Mouse (Mus musculus) kidney, embryonic 14.5 days (tissue): ENCODE data around the gene Pex19. TPM values are rescaled to one million over a fixed set of nuclear protein-coding genes. Genes with fewer than 3 reads are reported as not detected.

ENCODE experiments used
- ATAC-seq: fragments of 200-750 bp; cut with Nextera tagmentation; 2 replicates; pipeline ENCODE4 v1.8.0; 2017; ENCODE audit warnings: moderate number of reproducible peaks, mild to moderate bottlenecking, moderate TSS enrichment, moderate library complexity; ENCODE audit not compliant: low FRiP score, low TSS enrichment
- H3K27ac ChIP-seq: fragments of 300-500 bp; sonication (generic); 2 replicates; pipeline ENCODE4 v1.5.1; 2014; ENCODE audit warnings: low read depth, mild to moderate bottlenecking, low read length, moderate library complexity, mixed read lengths
- H3K27me3 ChIP-seq: fragments of 300-500 bp; sonication (generic); 2 replicates; pipeline ENCODE4 v1.6.1; 2014; ENCODE audit warnings: mild to moderate bottlenecking, low read length; ENCODE audit not compliant: control insufficient read depth, insufficient read depth
- H3K36me3 ChIP-seq: fragments of 300-500 bp; sonication (generic); 2 replicates; pipeline ENCODE4 v1.6.1; 2014; ENCODE audit warnings: low read length, mixed read lengths; ENCODE audit not compliant: control insufficient read depth, insufficient read depth
- H3K4me1 ChIP-seq: fragments of 300-500 bp; sonication (generic); 2 replicates; pipeline ENCODE4 v1.6.1; 2014; ENCODE audit warnings: low read length, mixed read lengths; ENCODE audit not compliant: control insufficient read depth, insufficient read depth
- H3K4me2 ChIP-seq: fragments of 300-500 bp; sonication (generic); replicated peaks from 2 replicates; pipeline ENCODE4 v1.6.1; 2014; ENCODE audit warnings: low read depth, mild to moderate bottlenecking, low read length
- H3K4me3 ChIP-seq: fragments of 300-500 bp; sonication (generic); 2 replicates; pipeline ENCODE4 v1.5.1; 2014; ENCODE audit warnings: mild to moderate bottlenecking, low read length
- H3K9ac ChIP-seq: fragments of 300-500 bp; sonication (generic); 2 replicates; pipeline ENCODE4 v1.6.1; 2014; ENCODE audit warnings: low read depth, mild to moderate bottlenecking, low read length, moderate library complexity
- H3K9me3 ChIP-seq: fragments of 300-500 bp; sonication (generic); 2 replicates; pipeline ENCODE4 v1.6.1; 2016; ENCODE audit warnings: low read length; ENCODE audit not compliant: control insufficient read depth
- WGBS: fragments of 180-500 bp; shearing (Covaris S2); extraction: QIAGEN DNeasy Blood & Tissue Kit; methylation state at CpG from one replicate; pipeline ENCODE4 v1.1.7; 2014; 5-methylcytosine and 5-hydroxymethylcytosine counted together
- polyA plus RNA-seq: library from polyadenylated mRNA; unstranded; fragments of >200 nt; fragmentation: Nextera tagmentation; extraction: Ambion mirVana; gene quantifications from 2 replicates; pipeline ENCODE4 v1.2.1, GENCODE M21; 2014

Pex19 gene
- polyA plus RNA-seq, 1 experiment from 2014 or later: 138 TPM

DNA sequence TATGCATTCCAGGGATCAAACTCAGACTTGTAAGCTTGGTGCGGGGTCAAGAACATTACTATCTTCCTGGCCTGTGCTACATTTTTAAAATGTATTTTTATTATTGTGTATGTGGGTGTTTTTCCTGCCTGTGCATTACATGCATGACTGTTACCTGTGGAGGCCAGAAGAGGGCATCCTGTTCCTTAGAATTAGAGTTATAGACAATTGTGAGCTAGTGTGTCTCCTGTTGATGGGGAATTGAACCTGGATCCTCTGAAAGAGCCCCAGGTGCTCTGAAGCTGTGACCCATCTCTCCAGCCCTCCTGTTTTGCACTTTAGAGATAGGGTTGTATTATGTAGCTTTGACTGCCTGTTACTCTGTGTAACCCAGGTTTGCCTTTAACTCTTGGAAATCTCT lies 35.5 kb downstream of the Pex19 start:
- peaks cover 26% of the 10 kb centered on the region; the same call in 1 of the 2 replicates for H3K36me3 ChIP-seq
- no peak overlapping the region for H3K27ac ChIP-seq
- 0 out of 2 replicates have a peak, but pooled peaks have one; percentile 40 for ATAC-seq
- H3K9ac ChIP-seq: no peak overlapping the region
- no peak overlapping the region for H3K4me3 ChIP-seq
- WGBS: 98% methylated on average over 1 of the region's 1 CpGs
- no peaks in the 10 kb centered on the region for H3K27me3 ChIP-seq
- H3K4me2 ChIP-seq: no peak overlapping the region
- no peaks in the 10 kb centered on the region for H3K9me3 ChIP-seq
- peaks cover 9% of the 10 kb centered on the region; the same call in 1 of the 2 replicates for H3K4me1 ChIP-seq

DNA sequence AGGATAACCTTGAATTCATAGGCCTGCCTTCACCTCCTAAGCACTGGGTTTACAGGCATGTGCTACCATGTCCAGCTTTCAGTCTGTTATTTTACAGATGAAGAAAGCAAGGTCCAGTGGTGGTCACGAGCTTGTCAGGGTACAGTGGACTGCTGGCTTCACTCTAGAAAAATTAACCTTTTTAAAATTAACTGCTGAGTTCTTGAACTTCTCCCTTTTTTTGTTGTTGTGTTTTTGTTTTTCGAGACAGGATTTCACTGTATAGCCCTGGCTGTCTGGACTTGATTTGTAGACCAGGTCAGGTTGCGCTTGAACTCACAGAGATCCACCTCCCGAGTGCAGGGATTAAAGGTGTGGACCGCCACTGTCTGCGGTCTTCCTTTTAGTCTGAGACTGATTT lies 36.4 kb downstream of the Pex19 start:
- WGBS: 45% methylated on average over 6 of the region's 6 CpGs
- no peak overlapping the region for H3K4me3 ChIP-seq
- H3K36me3 ChIP-seq: peaks cover 34% of the 10 kb centered on the region; the same call in 1 of the 2 replicates
- no peak overlapping the region for H3K9ac ChIP-seq
- ATAC-seq: no peak
- no peak overlapping the region for H3K4me2 ChIP-seq
- H3K27me3 ChIP-seq: no peaks in the 10 kb centered on the region
- H3K27ac ChIP-seq: no peak overlapping the region
- H3K9me3 ChIP-seq: no peaks in the 10 kb centered on the region
- H3K4me1 ChIP-seq: peaks cover 9% of the 10 kb centered on the region; the same call in 1 of the 2 replicates

- ATAC-seq: peak; percentile 83
- Histone ChIP-seq H3K4me3 (no peak overlapping the region), H3K27ac (no peak overlapping the region), H3K4me1 (peaks cover 2% of the 10 kb centered on the region; the same call in 1 of the 2 replicates), H3K36me3 (peaks cover 62% of the 10 kb centered on the region), H3K4me2 (no peak overlapping the region), H3K9me3 (no peaks in the 10 kb centered on the region), H3K9ac (no peak overlapping the region), H3K27me3 (no peaks in the 10 kb centered on the region)
- 44% methylated on average over 5 of the region's 5 CpGs for WGBS
These were observed 41.4 kb downstream of the Pex19 start for GRCm38 (mm10) chr1:172167911-172168310.

- WGBS: 92% methylated on average over 5 of the region's 5 CpGs
- H3K9ac ChIP-seq: no peak overlapping the region
- no peak for ATAC-seq
- no peaks in the 10 kb centered on the region for H3K9me3 ChIP-seq
- H3K27me3 ChIP-seq: no peaks in the 10 kb centered on the region
- H3K4me3 ChIP-seq: no peak overlapping the region
- no peaks in the 10 kb centered on the region for H3K4me1 ChIP-seq
- no peak overlapping the region for H3K27ac ChIP-seq
- H3K4me2 ChIP-seq: no peak overlapping the region
- peaks cover 81% of the 10 kb centered on the region for H3K36me3 ChIP-seq
These were observed 43.3 kb downstream of the Pex19 start for GRCm38 (mm10) chr1:172169809-172170208.

DNA sequence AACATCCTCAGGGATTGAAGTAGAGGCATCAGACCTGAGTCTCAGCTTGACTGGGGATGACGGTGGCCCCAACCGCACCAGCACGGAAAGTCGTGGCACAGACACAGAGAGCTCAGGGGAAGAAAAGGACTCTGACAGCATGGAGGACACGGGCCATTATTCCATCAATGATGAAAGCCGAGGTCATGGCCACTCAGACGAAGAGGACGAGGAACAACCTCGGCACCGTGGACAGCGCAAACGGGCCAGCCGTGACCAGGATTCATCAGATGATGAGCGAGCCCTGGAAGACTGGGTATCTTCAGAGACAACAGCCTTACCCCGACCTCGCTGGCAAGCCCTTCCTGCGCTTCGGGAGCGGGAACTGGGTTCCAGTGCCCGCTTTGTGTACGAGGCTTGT lies 45.8 kb downstream of the Pex19 start:
- Histone ChIP-seq H3K9ac (no peak overlapping the region), H3K4me1 (no peaks in the 10 kb centered on the region), H3K9me3 (no peaks in the 10 kb centered on the region), H3K4me3 (no peak overlapping the region), H3K36me3 (peaks cover 85% of the 10 kb centered on the region), H3K27ac (no peak overlapping the region), H3K27me3 (no peaks in the 10 kb centered on the region), H3K4me2 (no peak overlapping the region)
- ATAC-seq: peak; percentile 16; the same call in 1 of the 2 replicates
- 62% methylated on average over 21 of the region's 21 CpGs for WGBS

DNA sequence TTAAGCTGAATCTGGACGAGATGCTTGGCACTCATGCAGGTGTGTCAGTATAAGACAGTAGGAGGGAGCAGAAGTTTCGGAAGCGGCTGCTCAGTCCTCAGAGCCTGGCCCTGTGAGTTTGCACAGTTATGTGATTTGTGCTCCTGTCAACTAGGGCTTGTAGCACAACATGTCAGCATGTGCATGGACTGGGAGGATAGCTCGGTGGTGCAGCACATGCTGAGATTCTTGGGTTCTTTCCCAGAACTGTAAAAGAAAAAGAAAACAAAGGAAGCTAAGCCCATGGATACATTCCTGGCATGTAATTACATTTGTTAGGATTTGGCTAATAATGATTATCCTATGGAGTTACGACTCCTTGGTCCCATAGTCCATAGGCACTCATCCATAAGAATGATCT lies 46.6 kb downstream of the Pex19 start:
- H3K4me1 ChIP-seq: no peaks in the 10 kb centered on the region
- H3K9ac ChIP-seq: no peak overlapping the region
- WGBS: 78% methylated on average over 5 of the region's 5 CpGs
- no peak overlapping the region for H3K4me3 ChIP-seq
- no peak overlapping the region for H3K27ac ChIP-seq
- H3K36me3 ChIP-seq: peaks cover 87% of the 10 kb centered on the region
- no peak for ATAC-seq
- no peaks in the 10 kb centered on the region for H3K27me3 ChIP-seq
- no peak overlapping the region for H3K4me2 ChIP-seq
- H3K9me3 ChIP-seq: no peaks in the 10 kb centered on the region

DNA sequence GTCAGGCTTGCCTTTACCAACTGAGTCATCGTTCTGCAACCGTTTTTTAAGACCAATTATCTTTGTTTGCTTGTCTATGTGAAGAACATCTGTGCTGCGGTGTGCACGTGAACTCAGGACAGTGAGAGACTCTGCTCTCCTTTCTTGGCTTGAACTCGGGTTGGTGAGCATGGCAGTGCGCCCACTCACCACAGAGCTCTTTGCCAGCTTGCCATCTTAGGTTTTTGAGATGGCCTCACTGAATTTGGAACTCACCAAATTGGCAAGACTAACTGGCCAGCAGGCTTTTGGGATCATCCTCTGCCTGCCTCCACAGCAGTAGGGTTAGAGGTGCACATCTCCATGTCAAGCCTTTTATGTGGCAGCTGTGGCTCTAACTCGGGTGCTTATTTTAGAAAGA lies 51.2 kb downstream of the Pex19 start:
- Histone ChIP-seq H3K27ac (no peak overlapping the region), H3K36me3 (peaks cover 91% of the 10 kb centered on the region), H3K27me3 (no peaks in the 10 kb centered on the region), H3K9ac (no peak overlapping the region), H3K4me3 (no peak overlapping the region), H3K4me2 (no peak overlapping the region), H3K9me3 (no peaks in the 10 kb centered on the region), H3K4me1 (no peaks in the 10 kb centered on the region)
- ATAC-seq: no peak
- 84% methylated on average over 7 of the region's 7 CpGs for WGBS

DNA sequence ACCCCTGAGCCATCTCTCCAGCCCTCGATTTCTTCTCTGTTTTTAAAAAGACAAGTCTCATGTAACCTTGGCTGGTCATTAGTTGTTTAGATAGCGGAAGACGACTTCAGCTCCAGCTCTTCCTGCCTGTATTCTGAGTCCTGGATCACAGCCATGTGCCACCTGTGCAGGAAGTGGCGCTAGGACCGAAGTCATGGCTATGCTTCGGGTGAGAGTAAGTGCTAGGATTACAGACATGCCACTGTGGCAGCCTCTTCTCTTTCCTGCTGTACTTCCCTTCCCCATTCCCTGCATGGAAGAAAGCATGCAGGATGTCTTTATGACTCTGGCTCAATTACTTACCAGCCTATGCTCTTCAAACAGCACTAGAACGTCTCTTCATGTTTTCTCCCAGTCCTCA lies 52.5 kb downstream of the Pex19 start:
- Histone ChIP-seq H3K9me3 (no peaks in the 10 kb centered on the region), H3K27ac (peak overlapping the region; percentile 37; the same call in 1 of the 2 replicates), H3K4me3 (no peak overlapping the region), H3K9ac (no peak overlapping the region), H3K27me3 (no peaks in the 10 kb centered on the region), H3K4me2 (no peak overlapping the region), H3K36me3 (peaks cover 80% of the 10 kb centered on the region), H3K4me1 (no peaks in the 10 kb centered on the region)
- no peak for ATAC-seq
- WGBS: 56% methylated on average over 7 of the region's 7 CpGs

- H3K36me3 ChIP-seq: peaks cover 76% of the 10 kb centered on the region
- H3K9ac ChIP-seq: no peak overlapping the region
- no peaks in the 10 kb centered on the region for H3K9me3 ChIP-seq
- H3K4me1 ChIP-seq: no peaks in the 10 kb centered on the region
- no peak for ATAC-seq
- WGBS: 41% methylated on average over 4 of the region's 4 CpGs
- H3K4me3 ChIP-seq: no peak overlapping the region
- H3K27ac ChIP-seq: no peak overlapping the region
- no peak overlapping the region for H3K4me2 ChIP-seq
- H3K27me3 ChIP-seq: no peaks in the 10 kb centered on the region
These were observed 54.3 kb downstream of the Pex19 start for GRCm38 (mm10) chr1:172180881-172181280.
